10 mouse cellular contexts compared by ENCODE assay signal in the genomic region with DNA sequence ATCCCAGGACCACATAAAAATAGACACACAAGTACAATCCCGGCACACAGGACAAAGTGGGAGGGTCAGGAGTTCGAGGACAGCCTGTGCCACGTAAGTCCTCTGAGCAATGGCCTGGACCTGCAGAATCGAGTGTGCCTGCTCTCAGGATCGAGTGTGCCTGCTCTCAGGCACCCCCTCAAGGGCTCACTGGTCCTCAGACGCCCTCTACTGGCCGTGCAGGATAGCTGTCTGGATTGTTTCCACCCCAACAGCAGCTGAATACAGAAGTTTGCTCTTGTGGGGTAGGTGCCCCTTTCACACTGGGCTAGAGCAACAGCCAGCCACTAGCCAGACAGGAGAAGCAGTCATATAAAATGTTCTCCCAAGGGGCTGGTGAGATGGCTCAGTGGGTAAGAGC. TPM values are rescaled to one million over a fixed set of nuclear protein-coding genes. Genes with fewer than 3 reads are reported as not detected.
A peak's percentile ranks its signal among the peaks of the same experiment; 100 is the strongest.
DNase-seq lines count a peak whose midpoint lies in the region; ATAC-seq and TF ChIP-seq lines count a peak whose summit lies in the region.
"Had no signal": no experiment of that assay in that cellular context is flagged by ENCODE, and none has a peak within 500 bp of the region (broad histone marks: within the 10 kb centered on the region; RNA-seq: fewer than 3 reads in every experiment).

No protein-coding gene starts in this region.

- H3K9me3 ChIP-seq in lung, embryonic 14.5 days (ENCODE audit: low read depth, low read length) = no peaks in the 10 kb centered on the region
- H3K9me3 ChIP-seq: heart, embryonic 15.5 days had no signal

- no peak overlapping the region for H3K27ac ChIP-seq in cerebellum, adult 2 months (ENCODE audit: insufficient read depth, low read length)
- H3K27ac ChIP-seq in lung, embryonic 14.5 days (ENCODE audit: low read depth) = no peak overlapping the region
- no peak overlapping the region for H3K27ac ChIP-seq in cortical plate, adult 2 months (ENCODE audit: insufficient read depth, low read length)
- H3K27ac ChIP-seq: heart, embryonic 15.5 days had no signal

- DNase-seq in cerebellum, adult 2 months = no peak
- no peak for DNase-seq in cerebellum, postnatal 36 days
- peak; percentile 49 for DNase-seq in lung, embryonic 14.5 days
- DNase-seq in lung, adult 18-20 months = no peak
- peak; percentile 52 for DNase-seq in splenic B cell, adult 2 months (ENCODE audit: low read depth, low spot score)
- no peak for DNase-seq in cerebellum, adult 11-12 months
- no peak for DNase-seq in layer of hippocampus, adult 18-20 months (ENCODE audit: low spot score in 2 of 2)

- no peak overlapping the region for H3K4me2 ChIP-seq in lung, embryonic 14.5 days
- H3K4me2 ChIP-seq: heart, embryonic 15.5 days had no signal

- H3K4me1 ChIP-seq in cerebellum, adult 2 months (ENCODE audit: control insufficient read depth, insufficient read depth, low read length) = peaks cover 32% of the 10 kb centered on the region
- no peaks in the 10 kb centered on the region for H3K4me1 ChIP-seq in lung, embryonic 14.5 days (ENCODE audit: insufficient read depth)
- peaks cover 2% of the 10 kb centered on the region; the same call in 1 of the 2 replicates for H3K4me1 ChIP-seq in cortical plate, adult 2 months (ENCODE audit: control insufficient read depth, insufficient read depth, low read length)

- no peak for TF ChIP-seq POLR2A in cerebellum, adult 2 months (IDR thresholded peaks at IDR 0.05; ENCODE audit: borderline replicate concordance, insufficient read depth, low read length)
- TF ChIP-seq POLR2A in cortical plate, adult 2 months (IDR thresholded peaks at IDR 0.05; ENCODE audit: extremely low read depth, insufficient read depth, low read length) = no peak

- no peak for ATAC-seq in lung, embryonic 14.5 days (ENCODE audit: insufficient read depth)

- 44% methylated on average over 7 of the region's 7 CpGs for WGBS in cerebellum, adult 2 months
- 47% methylated on average over 7 of the region's 7 CpGs for WGBS in lung, embryonic 14.5 days

- no peak overlapping the region for H3K4me3 ChIP-seq in cerebellum, adult 2 months (replicated peaks; ENCODE audit: insufficient read depth, low read depth, low read length)
- no peak overlapping the region for H3K4me3 ChIP-seq in lung, embryonic 14.5 days (ENCODE audit: low read depth, low read length)
- no peak overlapping the region for H3K4me3 ChIP-seq in cortical plate, adult 2 months (ENCODE audit: insufficient read depth, low read length)
- H3K4me3 ChIP-seq: heart, embryonic 15.5 days; myocyte had no signal

- peak; percentile 61; the same call in 1 of the 2 replicates for TF ChIP-seq CTCF in cerebellum, adult 2 months (IDR thresholded peaks at IDR 0.05; ENCODE audit: borderline replicate concordance, insufficient read depth, low read depth, low read length)
- peak; percentile 70 for TF ChIP-seq CTCF in lung, embryonic 14.5 days (IDR thresholded peaks at IDR 0.05; ENCODE audit: low read depth)
- TF ChIP-seq CTCF in cortical plate, adult 2 months (IDR thresholded peaks at IDR 0.05; ENCODE audit: extremely low read depth, insufficient read depth, low read length) = peak; percentile 55

- H3K9ac ChIP-seq in lung, embryonic 14.5 days = no peak overlapping the region
- H3K9ac ChIP-seq: heart, embryonic 15.5 days had no signal

- no peaks in the 10 kb centered on the region for H3K27me3 ChIP-seq in cerebellum, adult 2 months (ENCODE audit: control insufficient read depth, insufficient read depth, low read length)
- no peaks in the 10 kb centered on the region for H3K27me3 ChIP-seq in lung, embryonic 14.5 days (ENCODE audit: insufficient read depth, low read length)
- H3K27me3 ChIP-seq in splenic B cell, adult 2 months (ENCODE audit: control insufficient read depth, insufficient read depth, low read length, poor library complexity, severe bottlenecking) = no peaks in the 10 kb centered on the region

- H3K36me3 ChIP-seq in lung, embryonic 14.5 days (ENCODE audit: insufficient read depth) = no peaks in the 10 kb centered on the region
- H3K36me3 ChIP-seq in splenic B cell, adult 2 months (ENCODE audit: control insufficient read depth, insufficient read depth, low read length, poor library complexity, severe bottlenecking) = no peaks in the 10 kb centered on the region
- H3K36me3 ChIP-seq: heart, embryonic 15.5 days had no signal

RNA-seq across cellular contexts. Expression of gene Nfatc2, which starts 50.3 kb away (rescaled TPM):
- polyA plus RNA-seq in cerebellum, adult 2 months (2012; rRNA removed) = 24.0 and 26.0 TPM in 2 replicates
- polyA plus RNA-seq in lung, embryonic 14.5 days (2014; fragmentation: Nextera tagmentation; extraction: Ambion mirVana) = 2.1 and 2.3 TPM in 2 replicates
- 6.6 and 8.0 TPM in 2 replicates for polyA plus RNA-seq in cortical plate, adult 2 months (2012; rRNA removed)
- total RNA-seq in layer of hippocampus, adult 18-20 months (2021) = 10 to 100 TPM; 18.3 to 18.6 TPM

Comparison
In these comparisons a context has a peak if more than half of its experiments do, and no peak if none do; other contexts are left out.
1. DNase-seq: peak in lung, embryonic 14.5 days (single experiment) and splenic B cell, adult 2 months (single experiment); none in cerebellum, adult 2 months (0 of 2), cerebellum, postnatal 36 days (0 of 2), lung, adult 18-20 months (0 of 2), cerebellum, adult 11-12 months (single experiment) and layer of hippocampus, adult 18-20 months (0 of 2).
2. Peak in every context shown above with its lines, with median percentiles within 50 percentile points of each other: CTCF ChIP-seq.